Mouse (Mus musculus) forebrain, embryonic 12.5 days (tissue): ENCODE data around the gene Stub1. TPM values are rescaled to one million over a fixed set of nuclear protein-coding genes. Genes with fewer than 3 reads are reported as not detected.

ENCODE experiments used
- ATAC-seq: fragments of 200-750 bp; cut with Nextera tagmentation; 2 replicates; pipeline ENCODE4 v1.8.0; 2017; ENCODE audit warnings: moderate TSS enrichment; ENCODE audit not compliant: low FRiP score
- H3K27ac ChIP-seq: fragments of 300-500 bp; sonication (generic); 2 replicates; pipeline ENCODE4 v1.5.1; 2016; ENCODE audit warnings: mild to moderate bottlenecking
- H3K27me3 ChIP-seq: fragments of 300-500 bp; sonication (generic); 2 replicates; pipeline ENCODE4 v1.6.1; 2016; ENCODE audit warnings: mild to moderate bottlenecking
- H3K36me3 ChIP-seq: fragments of 300-500 bp; sonication (generic); replicated peaks from 2 replicates; pipeline ENCODE4 v1.6.1; 2016; ENCODE audit warnings: mild to moderate bottlenecking
- H3K4me1 ChIP-seq: fragments of 300-500 bp; sonication (generic); 2 replicates; pipeline ENCODE4 v1.6.1; 2016
- H3K4me2 ChIP-seq: fragments of 300-500 bp; sonication (generic); 2 replicates; pipeline ENCODE4 v1.6.1; 2016; ENCODE audit warnings: mild to moderate bottlenecking, moderate library complexity
- H3K4me3 ChIP-seq: fragments of 300-500 bp; sonication (generic); replicated peaks from 2 replicates; pipeline ENCODE4 v1.5.1; 2016; ENCODE audit warnings: mild to moderate bottlenecking
- H3K9ac ChIP-seq: fragments of 300-500 bp; sonication (generic); 2 replicates; pipeline ENCODE4 v1.6.1; 2016; ENCODE audit warnings: mild to moderate bottlenecking
- H3K9me3 ChIP-seq: fragments of 300-500 bp; sonication (generic); 2 replicates; pipeline ENCODE4 v1.6.1; 2016
- WGBS: fragments of 180-500 bp; shearing (Covaris S2); methylation state at CpG from one replicate; pipeline ENCODE4 v1.1.7; 2016; 5-methylcytosine and 5-hydroxymethylcytosine counted together
- polyA plus RNA-seq: library from polyadenylated mRNA; unstranded; fragments of >200 nt; fragmentation: Nextera tagmentation; extraction: Ambion mirVana; gene quantifications from 2 replicates; pipeline ENCODE4 v1.2.1, GENCODE M21; 2016

Stub1 gene
- polyA plus RNA-seq, 1 experiment from 2014 or later: 288 TPM

- H3K9me3 ChIP-seq: no peaks in the 10 kb centered on the region
- H3K27ac ChIP-seq: no peak overlapping the region
- no peak overlapping the region for H3K4me3 ChIP-seq
- 0 out of 2 replicates have a peak, but pooled peaks cover 6% of the 10 kb centered on the region for H3K27me3 ChIP-seq
- H3K9ac ChIP-seq: no peak overlapping the region
- no peak for ATAC-seq
- WGBS: 96% methylated on average over 3 of the region's 3 CpGs
- no peaks in the 10 kb centered on the region for H3K36me3 ChIP-seq
- peaks cover 23% of the 10 kb centered on the region for H3K4me1 ChIP-seq
- no peak overlapping the region for H3K4me2 ChIP-seq
Measured at GRCm38 (mm10) chr17:25866172-25866571, 33.0 kb upstream of the Stub1 start.

- Histone ChIP-seq H3K4me1 (peaks cover 31% of the 10 kb centered on the region), H3K9me3 (no peaks in the 10 kb centered on the region), H3K9ac (no peak overlapping the region), H3K4me3 (no peak overlapping the region), H3K27ac (no peak overlapping the region), H3K4me2 (no peak overlapping the region), H3K36me3 (no peaks in the 10 kb centered on the region), H3K27me3 (0 out of 2 replicates have a peak, but pooled peaks cover 6% of the 10 kb centered on the region)
- WGBS: 95% methylated on average over 11 of the region's 11 CpGs
- ATAC-seq: no peak
Measured at GRCm38 (mm10) chr17:25865288-25865687, 32.1 kb upstream of the Stub1 start.

GRCm38 (mm10) chr17:25864311-25864710 is 31.1 kb upstream of the Stub1 start:
- WGBS: 93% methylated on average over 14 of the region's 14 CpGs
- Histone ChIP-seq H3K4me1 (peaks cover 40% of the 10 kb centered on the region), H3K36me3 (no peaks in the 10 kb centered on the region), H3K4me3 (no peak overlapping the region), H3K9me3 (no peaks in the 10 kb centered on the region), H3K9ac (no peak overlapping the region), H3K4me2 (no peak overlapping the region), H3K27ac (no peak overlapping the region), H3K27me3 (0 out of 2 replicates have a peak, but pooled peaks cover 6% of the 10 kb centered on the region)
- ATAC-seq: no peak

- no peak overlapping the region for H3K27ac ChIP-seq
- no peak overlapping the region for H3K4me2 ChIP-seq
- no peak overlapping the region for H3K9ac ChIP-seq
- no peaks in the 10 kb centered on the region for H3K9me3 ChIP-seq
- no peak overlapping the region for H3K4me3 ChIP-seq
- H3K27me3 ChIP-seq: 0 out of 2 replicates have a peak, but pooled peaks cover 6% of the 10 kb centered on the region
- 88% methylated on average over 6 of the region's 6 CpGs for WGBS
- ATAC-seq: no peak
- H3K4me1 ChIP-seq: peaks cover 34% of the 10 kb centered on the region
- no peaks in the 10 kb centered on the region for H3K36me3 ChIP-seq
Measured at GRCm38 (mm10) chr17:25863681-25864080, 30.5 kb upstream of the Stub1 start.

GRCm38 (mm10) chr17:25861704-25862612 is 28.8 kb upstream of the Stub1 start:
- peak overlapping the region; percentile 75 for H3K4me2 ChIP-seq
- ATAC-seq: 0 out of 2 replicates have a peak, but pooled peaks have one; percentile 33
- H3K4me3 ChIP-seq: peak overlapping the region; percentile 74
- H3K27ac ChIP-seq: peak overlapping the region; percentile 85
- no peaks in the 10 kb centered on the region for H3K9me3 ChIP-seq
- no peaks in the 10 kb centered on the region for H3K36me3 ChIP-seq
- H3K9ac ChIP-seq: peak overlapping the region; percentile 76
- WGBS: 10% methylated on average over 6 of the region's 6 CpGs
- 0 out of 2 replicates have a peak, but pooled peaks cover 2% of the 10 kb centered on the region for H3K27me3 ChIP-seq
- peaks cover 24% of the 10 kb centered on the region for H3K4me1 ChIP-seq

GRCm38 (mm10) chr17:25860832-25861703 is 27.9 kb upstream of the Stub1 start, which contains the start of gene Wdr90:
Gene Wdr90 (minus strand): TSS chr17:25861501.
- H3K36me3 ChIP-seq: no peaks in the 10 kb centered on the region
- H3K4me2 ChIP-seq: peak within 1 kb of the TSS; percentile 75
- 3% methylated on average over 65 of the region's 65 CpGs for WGBS
- H3K4me3 ChIP-seq: peak within 1 kb of the TSS; percentile 74
- ATAC-seq: peak; percentile 94
- H3K9me3 ChIP-seq: no peaks in the 10 kb centered on the region
- peaks cover 24% of the 10 kb centered on the region for H3K4me1 ChIP-seq
- peak within 1 kb of the TSS; percentile 85 for H3K27ac ChIP-seq
- peak within 1 kb of the TSS; percentile 76 for H3K9ac ChIP-seq
- H3K27me3 ChIP-seq: no peaks in the 10 kb centered on the region

GRCm38 (mm10) chr17:25860229-25860628 is 27.0 kb upstream of the Stub1 start:
- peak overlapping the region; percentile 76 for H3K9ac ChIP-seq
- peak overlapping the region; percentile 75 for H3K4me2 ChIP-seq
- H3K36me3 ChIP-seq: peaks cover 7% of the 10 kb centered on the region
- H3K27ac ChIP-seq: no peak overlapping the region
- H3K9me3 ChIP-seq: no peaks in the 10 kb centered on the region
- WGBS: 92% methylated on average over 6 of the region's 6 CpGs
- H3K4me3 ChIP-seq: peak overlapping the region; percentile 74
- H3K27me3 ChIP-seq: no peaks in the 10 kb centered on the region
- ATAC-seq: no peak
- peaks cover 24% of the 10 kb centered on the region for H3K4me1 ChIP-seq

- H3K36me3 ChIP-seq: peaks cover 68% of the 10 kb centered on the region
- peak within 1 kb of the TSS; percentile 93 for H3K4me2 ChIP-seq
- no peaks in the 10 kb centered on the region for H3K9me3 ChIP-seq
- under 1% methylated on average over 21 of the region's 21 CpGs for WGBS
- peak within 1 kb of the TSS; percentile 93 for H3K4me3 ChIP-seq
- ATAC-seq: peak; percentile 96
- H3K27ac ChIP-seq: peak within 1 kb of the TSS; percentile 80
- H3K27me3 ChIP-seq: no peaks in the 10 kb centered on the region
- H3K4me1 ChIP-seq: peaks cover 19% of the 10 kb centered on the region
- peak within 1 kb of the TSS; percentile 80 for H3K9ac ChIP-seq
Measured at GRCm38 (mm10) chr17:25844396-25844901, 11.2 kb upstream of the Stub1 start, which contains the start of gene Rhot2. Gene Rhot2 (minus strand): TSS chr17:25844851.

- H3K9ac ChIP-seq: peak overlapping the region; percentile 80
- peaks cover 19% of the 10 kb centered on the region for H3K4me1 ChIP-seq
- H3K9me3 ChIP-seq: no peaks in the 10 kb centered on the region
- ATAC-seq: peak; percentile 40; the same call in 1 of the 2 replicates
- H3K27ac ChIP-seq: peak overlapping the region; percentile 80
- peak overlapping the region; percentile 93 for H3K4me3 ChIP-seq
- H3K4me2 ChIP-seq: peak overlapping the region; percentile 93
- no peaks in the 10 kb centered on the region for H3K27me3 ChIP-seq
- H3K36me3 ChIP-seq: peaks cover 68% of the 10 kb centered on the region
- 4% methylated on average over 38 of the region's 38 CpGs for WGBS
Measured at GRCm38 (mm10) chr17:25843636-25844395, 10.6 kb upstream of the Stub1 start.

- Histone ChIP-seq H3K4me1 (peaks cover 22% of the 10 kb centered on the region), H3K9ac (peak overlapping the region; percentile 80), H3K27ac (no peak overlapping the region), H3K9me3 (no peaks in the 10 kb centered on the region), H3K27me3 (no peaks in the 10 kb centered on the region), H3K4me2 (peak overlapping the region; percentile 93), H3K36me3 (peaks cover 67% of the 10 kb centered on the region), H3K4me3 (peak overlapping the region; percentile 93)
- 94% methylated on average over 4 of the region's 4 CpGs for WGBS
- ATAC-seq: no peak
Measured at GRCm38 (mm10) chr17:25843122-25843521, 9.9 kb upstream of the Stub1 start.

- Histone ChIP-seq H3K27ac (no peak overlapping the region), H3K4me3 (no peak overlapping the region), H3K4me2 (no peak overlapping the region), H3K36me3 (peaks cover 66% of the 10 kb centered on the region), H3K9me3 (no peaks in the 10 kb centered on the region), H3K27me3 (no peaks in the 10 kb centered on the region), H3K4me1 (peaks cover 28% of the 10 kb centered on the region), H3K9ac (no peak overlapping the region)
- no peak for ATAC-seq
- 90% methylated on average over 3 of the region's 3 CpGs for WGBS
Measured at GRCm38 (mm10) chr17:25842509-25842908, 9.3 kb upstream of the Stub1 start.
